Mouse (Mus musculus) limb, embryonic 15.5 days (tissue): Measurements from ENCODE around the gene Adamtsl3. TPM values are rescaled to one million over a fixed set of nuclear protein-coding genes. Genes with fewer than 3 reads are reported as not detected.
A peak's percentile ranks its signal among the peaks of the same experiment; 100 is the strongest.

ENCODE experiments used
- ATAC-seq: fragments of 200-750 bp; cut with Nextera tagmentation; 2 replicates; pipeline ENCODE4 v1.8.0; 2017; ENCODE audit warnings: low read depth, moderate TSS enrichment; ENCODE audit not compliant: insufficient number of reproducible peaks, low FRiP score, low TSS enrichment
- H3K27ac ChIP-seq: fragments of 300-500 bp; sonication (generic); 2 replicates; pipeline ENCODE4 v1.5.1; 2015; ENCODE audit warnings: moderate library complexity, mild to moderate bottlenecking, inconsistent platforms
- H3K27me3 ChIP-seq: fragments of 300-500 bp; sonication (generic); 2 replicates; pipeline ENCODE4 v1.6.1; 2015; ENCODE audit warnings: inconsistent platforms
- H3K36me3 ChIP-seq: fragments of 300-500 bp; sonication (generic); 2 replicates; pipeline ENCODE4 v1.6.1; 2015; ENCODE audit warnings: inconsistent platforms
- H3K4me1 ChIP-seq: fragments of 300-500 bp; sonication (generic); 2 replicates; pipeline ENCODE4 v1.6.1; 2015; ENCODE audit warnings: inconsistent platforms
- H3K4me2 ChIP-seq: fragments of 300-500 bp; sonication (generic); 2 replicates; pipeline ENCODE4 v1.6.1; 2015; ENCODE audit warnings: mild to moderate bottlenecking, inconsistent platforms
- H3K4me3 ChIP-seq: fragments of 300-500 bp; sonication (generic); 2 replicates; pipeline ENCODE4 v1.5.1; 2015; ENCODE audit warnings: mild to moderate bottlenecking, inconsistent platforms
- H3K9ac ChIP-seq: fragments of 300-500 bp; sonication (generic); 2 replicates; pipeline ENCODE4 v1.6.1; 2015; ENCODE audit warnings: inconsistent platforms
- H3K9me3 ChIP-seq: fragments of 300-500 bp; sonication (generic); 2 replicates; pipeline ENCODE4 v1.6.1; 2016; ENCODE audit warnings: inconsistent platforms
- WGBS: fragments of 180-500 bp; shearing (Covaris S2); methylation state at CpG from one replicate; pipeline ENCODE4 v1.1.7; 2015; 5-methylcytosine and 5-hydroxymethylcytosine counted together
- polyA plus RNA-seq: library from polyadenylated mRNA; unstranded; fragments of >200 nt; fragmentation: Nextera tagmentation; extraction: Ambion mirVana; gene quantifications from 2 replicates; pipeline ENCODE4 v1.2.1, GENCODE M21; 2015

The Adamtsl3 gene
- polyA plus RNA-seq, 1 experiment from 2014 or later, result 7.5 TPM

DNA sequence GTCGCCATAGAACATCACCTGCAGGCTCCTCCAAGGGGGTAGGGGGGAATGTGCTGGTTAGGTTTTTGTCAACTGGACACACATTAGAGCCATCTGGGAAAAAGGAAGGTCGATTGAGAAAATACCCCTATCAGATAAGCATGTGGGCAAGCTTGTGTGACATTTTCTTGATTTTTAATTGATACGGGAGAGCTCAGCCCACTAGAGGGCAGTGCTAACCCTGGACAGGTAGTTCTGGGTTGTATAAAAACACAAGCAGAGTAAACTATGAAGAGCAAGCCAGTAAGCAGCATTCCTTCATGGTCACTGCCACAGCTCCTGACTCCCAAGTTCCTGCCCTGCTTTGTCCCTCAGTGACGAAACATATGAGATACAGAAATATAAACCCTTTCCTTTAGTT lies 197.7 kb downstream of the Adamtsl3 start:
- ATAC-seq, result no peak

DNA sequence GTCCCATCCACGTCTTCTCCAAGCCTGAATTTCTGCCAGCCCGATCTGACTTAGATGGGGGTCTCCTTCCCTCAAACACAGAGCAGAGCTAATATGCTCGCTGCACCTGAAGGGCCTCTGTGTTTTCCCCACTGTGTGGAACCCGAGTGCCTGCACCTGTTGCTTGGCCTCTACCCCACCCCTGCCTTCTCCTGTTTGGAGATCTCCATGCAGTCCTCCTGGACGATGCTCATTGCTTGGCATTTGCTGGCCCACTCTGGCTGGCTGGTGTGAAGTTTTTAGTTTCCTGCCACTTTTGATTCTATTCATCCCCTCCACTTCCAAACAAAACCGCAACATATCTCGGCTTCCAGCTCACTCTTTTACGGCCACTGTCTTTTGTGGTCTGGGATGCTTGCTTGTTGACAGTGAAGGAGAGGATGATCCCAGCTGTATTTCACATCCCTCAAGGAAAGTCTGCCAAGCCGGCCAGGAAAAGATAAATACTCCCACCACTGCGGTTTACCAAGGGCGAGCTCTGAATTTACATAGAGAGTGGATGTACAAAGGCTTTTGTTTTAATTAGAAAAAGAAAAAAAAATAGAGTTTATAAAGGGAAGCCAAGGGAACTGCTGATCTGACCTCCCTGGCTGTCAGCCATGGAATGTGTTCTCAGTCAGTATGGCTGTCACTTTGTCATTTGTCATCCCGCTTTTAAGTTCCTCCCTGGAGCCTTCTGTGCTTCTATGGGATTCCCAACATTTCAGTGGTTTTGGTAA lies 198.4 kb downstream of the Adamtsl3 start:
- 71% methylated on average over 12 of the region's 12 CpGs for WGBS
- no peak overlapping the region for H3K4me3 ChIP-seq
- no peaks in the 10 kb centered on the region for H3K4me1 ChIP-seq
- H3K36me3 ChIP-seq, result no peaks in the 10 kb centered on the region
- no peaks in the 10 kb centered on the region for H3K9me3 ChIP-seq
- H3K9ac ChIP-seq, result no peak overlapping the region
- ATAC-seq, result no peak
- H3K27ac ChIP-seq, result no peak overlapping the region
- no peaks in the 10 kb centered on the region for H3K27me3 ChIP-seq
- H3K4me2 ChIP-seq, result no peak overlapping the region

More for the DNA sequence above, 197.7 kb downstream of the Adamtsl3 start:
- no peak overlapping the region for H3K4me2 ChIP-seq
- no peaks in the 10 kb centered on the region for H3K4me1 ChIP-seq
- H3K9ac ChIP-seq, result no peak overlapping the region
- H3K4me3 ChIP-seq, result no peak overlapping the region
- no peaks in the 10 kb centered on the region for H3K27me3 ChIP-seq
- WGBS, result 72% methylated on average over 4 of the region's 4 CpGs
- no peak overlapping the region for H3K27ac ChIP-seq
- no peaks in the 10 kb centered on the region for H3K36me3 ChIP-seq
- H3K9me3 ChIP-seq, result no peaks in the 10 kb centered on the region

DNA sequence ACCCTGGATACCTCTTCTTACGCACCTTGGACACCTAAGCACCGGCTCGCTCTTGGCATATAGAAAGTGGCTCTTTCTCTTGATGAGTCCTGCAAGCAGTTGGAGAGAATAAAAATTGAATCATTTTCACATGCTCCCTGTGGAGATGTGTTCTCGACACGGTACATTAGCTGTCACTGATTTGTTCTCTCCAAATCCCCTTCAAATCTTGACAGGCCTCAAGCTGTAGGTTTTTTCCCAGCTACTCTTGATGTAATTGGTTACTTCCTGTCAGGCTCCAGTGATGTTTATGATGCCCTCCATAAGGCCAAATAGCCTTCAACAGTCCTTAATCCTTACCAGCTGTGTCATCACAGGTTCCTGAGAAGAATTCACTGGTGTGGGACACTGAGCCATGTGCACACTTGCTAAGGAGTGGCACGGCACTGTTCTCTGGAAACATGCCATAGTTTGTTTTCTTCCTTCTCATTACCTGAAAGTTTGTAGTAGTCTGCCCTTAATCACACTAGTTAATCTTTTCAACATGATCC lies 209.0 kb downstream of the Adamtsl3 start:
- no peak overlapping the region for H3K27ac ChIP-seq
- no peak overlapping the region for H3K4me3 ChIP-seq
- no peaks in the 10 kb centered on the region for H3K4me1 ChIP-seq
- ATAC-seq, result no peak
- no peak overlapping the region for H3K4me2 ChIP-seq
- no peak overlapping the region for H3K9ac ChIP-seq
- H3K27me3 ChIP-seq, result no peaks in the 10 kb centered on the region
- peaks cover 4% of the 10 kb centered on the region; the same call in 1 of the 2 replicates for H3K36me3 ChIP-seq
- WGBS, result 51% methylated on average over 6 of the region's 6 CpGs
- H3K9me3 ChIP-seq, result no peaks in the 10 kb centered on the region

DNA sequence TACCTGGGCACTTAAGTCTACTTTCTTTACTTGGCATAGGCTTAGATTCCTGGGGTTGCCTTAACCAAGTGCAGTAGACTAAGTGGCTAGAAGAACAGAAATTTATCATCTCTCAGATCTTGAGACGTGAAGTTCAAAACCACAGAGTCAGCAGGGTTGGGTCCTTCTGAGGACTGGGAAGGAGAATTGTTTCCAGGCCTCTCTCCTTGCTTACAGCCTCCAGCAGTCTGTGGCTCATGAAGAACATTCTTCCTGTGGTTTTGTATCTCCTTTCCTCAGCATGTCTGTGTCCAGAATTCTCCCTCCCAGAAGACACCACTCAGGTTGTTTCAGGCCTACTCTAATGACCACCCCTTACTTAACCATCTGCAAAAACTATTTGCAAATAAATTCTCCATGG lies 216.5 kb downstream of the Adamtsl3 start:
- H3K9me3 ChIP-seq, result no peaks in the 10 kb centered on the region
- H3K4me2 ChIP-seq, result no peak overlapping the region
- H3K9ac ChIP-seq, result no peak overlapping the region
- WGBS, result 76% methylated on average over 1 of the region's 1 CpGs
- no peaks in the 10 kb centered on the region for H3K27me3 ChIP-seq
- H3K36me3 ChIP-seq, result no peaks in the 10 kb centered on the region; the same call in 1 of the 2 replicates
- no peak overlapping the region for H3K27ac ChIP-seq
- no peak for ATAC-seq
- H3K4me3 ChIP-seq, result no peak overlapping the region
- peaks cover 9% of the 10 kb centered on the region for H3K4me1 ChIP-seq

DNA sequence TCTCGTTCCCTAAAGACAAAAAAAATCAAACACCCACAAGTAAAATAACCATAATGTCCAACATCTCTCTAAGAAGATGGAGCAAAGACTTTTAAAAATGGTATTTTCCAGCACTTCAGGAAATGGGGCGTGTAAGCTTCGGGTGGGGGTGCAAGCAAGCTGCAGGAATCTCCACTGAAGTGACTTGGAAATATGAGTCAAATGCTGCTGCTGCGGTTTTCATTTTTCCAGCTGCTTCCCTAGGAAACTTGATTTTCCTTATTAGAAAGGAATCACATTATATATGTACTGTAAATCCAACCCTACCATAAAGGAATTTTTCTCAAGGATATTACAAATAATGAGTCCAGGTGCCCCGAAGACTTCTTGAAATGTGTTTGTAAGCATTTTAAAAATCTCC lies 220.3 kb downstream of the Adamtsl3 start:
- Histone ChIP-seq H3K27me3 (no peaks in the 10 kb centered on the region), H3K27ac (no peak overlapping the region), H3K4me1 (peaks cover 11% of the 10 kb centered on the region), H3K4me3 (no peak overlapping the region), H3K9ac (no peak overlapping the region), H3K9me3 (no peaks in the 10 kb centered on the region), H3K36me3 (no peaks in the 10 kb centered on the region), H3K4me2 (no peak overlapping the region)
- no peak for ATAC-seq
- WGBS, result 37% methylated on average over 5 of the region's 5 CpGs

- Histone ChIP-seq H3K4me1 (peaks cover 11% of the 10 kb centered on the region), H3K4me3 (no peak overlapping the region), H3K36me3 (no peaks in the 10 kb centered on the region), H3K9me3 (no peaks in the 10 kb centered on the region), H3K27ac (no peak overlapping the region), H3K4me2 (no peak overlapping the region), H3K9ac (no peak overlapping the region), H3K27me3 (no peaks in the 10 kb centered on the region)
- no peak for ATAC-seq
- WGBS, result 78% methylated on average over 10 of the region's 10 CpGs
These were observed 220.9 kb downstream of the Adamtsl3 start for GRCm38 (mm10) chr7:82556417-82556816.

DNA sequence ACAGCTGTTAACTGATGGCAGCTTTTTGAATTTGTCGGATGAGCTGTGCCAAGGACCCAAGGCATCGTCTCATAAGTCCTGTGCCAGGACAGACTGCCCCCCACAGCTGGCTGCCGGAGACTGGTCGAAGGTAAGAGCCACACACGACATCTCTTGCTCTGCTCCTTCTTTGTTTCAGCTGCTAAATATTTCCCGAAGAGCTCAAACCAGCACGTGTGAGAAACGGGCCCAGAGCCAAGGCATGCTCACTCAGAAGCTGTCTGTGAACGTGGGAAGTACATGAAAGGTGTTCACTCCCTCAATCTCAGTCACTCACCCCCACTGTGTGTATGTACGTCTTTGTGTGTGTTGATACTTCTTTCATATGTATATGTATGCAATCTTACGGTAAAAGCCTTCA lies 221.6 kb downstream of the Adamtsl3 start:
- no peak for ATAC-seq
- Histone ChIP-seq H3K27me3 (no peaks in the 10 kb centered on the region), H3K27ac (no peak overlapping the region), H3K4me3 (no peak overlapping the region), H3K9ac (no peak overlapping the region), H3K4me2 (no peak overlapping the region), H3K36me3 (no peaks in the 10 kb centered on the region), H3K9me3 (no peaks in the 10 kb centered on the region), H3K4me1 (peaks cover 11% of the 10 kb centered on the region)
- WGBS, result 54% methylated on average over 11 of the region's 11 CpGs

DNA sequence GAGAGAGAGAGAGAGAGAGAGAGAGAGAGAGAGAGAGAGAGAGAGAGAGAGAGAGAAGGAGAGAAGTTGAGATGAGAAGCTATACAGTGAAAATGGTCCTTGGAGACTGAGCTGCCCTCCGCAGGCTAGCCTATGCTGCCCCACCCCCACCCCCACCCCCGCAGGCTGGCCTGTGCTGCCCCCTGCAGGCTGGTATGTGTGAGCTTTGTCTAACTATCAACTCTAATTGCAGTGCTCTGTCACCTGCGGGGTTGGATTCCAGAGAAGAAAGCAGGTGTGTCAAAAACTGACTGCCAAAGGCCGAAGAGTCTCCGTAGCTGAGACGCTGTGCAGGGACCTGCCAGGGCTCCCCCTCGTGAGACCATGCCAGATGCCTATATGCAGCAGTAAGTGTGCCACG lies 231.2 kb downstream of the Adamtsl3 start:
- Histone ChIP-seq H3K36me3 (no peaks in the 10 kb centered on the region), H3K27ac (no peak overlapping the region), H3K4me3 (no peak overlapping the region), H3K4me2 (no peak overlapping the region), H3K4me1 (no peaks in the 10 kb centered on the region), H3K27me3 (no peaks in the 10 kb centered on the region), H3K9ac (no peak overlapping the region), H3K9me3 (no peaks in the 10 kb centered on the region)
- WGBS, result 27% methylated on average over 8 of the region's 8 CpGs
- ATAC-seq, result no peak

- Histone ChIP-seq H3K9me3 (no peaks in the 10 kb centered on the region), H3K27me3 (no peaks in the 10 kb centered on the region), H3K4me1 (no peaks in the 10 kb centered on the region), H3K36me3 (no peaks in the 10 kb centered on the region), H3K4me2 (no peak overlapping the region), H3K9ac (no peak overlapping the region), H3K27ac (no peak overlapping the region), H3K4me3 (no peak overlapping the region)
- 88% methylated on average over 3 of the region's 3 CpGs for WGBS
- no peak for ATAC-seq
These were observed 232.3 kb downstream of the Adamtsl3 start for GRCm38 (mm10) chr7:82567811-82568210.

DNA sequence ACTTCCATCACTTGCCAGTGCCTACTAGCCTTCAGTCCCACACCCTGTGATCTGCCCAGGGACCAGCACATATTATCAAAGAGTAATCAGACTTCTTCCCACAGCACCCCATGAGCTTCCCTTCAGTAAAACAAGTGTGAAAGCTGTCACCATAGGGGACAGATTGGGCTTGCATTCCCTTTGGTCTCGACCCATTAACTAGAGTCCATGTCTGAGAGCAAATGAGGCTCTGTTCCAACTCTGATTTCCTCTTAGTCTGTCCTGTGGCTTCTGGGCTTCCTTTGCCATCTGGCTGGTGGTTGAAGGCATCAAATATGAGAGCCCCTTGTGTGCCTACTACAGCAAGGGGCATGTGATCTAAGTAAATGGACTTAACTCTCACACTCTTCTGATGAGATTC lies 237.5 kb downstream of the Adamtsl3 start:
- no peak for ATAC-seq
- no peak overlapping the region for H3K4me3 ChIP-seq

GRCm38 (mm10) chr7:82580007-82580406 lies 244.5 kb downstream of the Adamtsl3 start:
- no peak overlapping the region for H3K4me3 ChIP-seq
- H3K4me2 ChIP-seq, result no peak overlapping the region
- ATAC-seq, result 0 out of 2 replicates have a peak, but pooled peaks have one; percentile 35
- no peaks in the 10 kb centered on the region for H3K27me3 ChIP-seq
- H3K27ac ChIP-seq, result no peak overlapping the region
- H3K9me3 ChIP-seq, result no peaks in the 10 kb centered on the region
- 56% methylated on average over 3 of the region's 3 CpGs for WGBS
- no peak overlapping the region for H3K9ac ChIP-seq
- 0 out of 2 replicates have a peak, but pooled peaks cover 3% of the 10 kb centered on the region for H3K4me1 ChIP-seq
- H3K36me3 ChIP-seq, result peaks cover 5% of the 10 kb centered on the region; the same call in 1 of the 2 replicates

More for the DNA sequence above, 237.5 kb downstream of the Adamtsl3 start:
- H3K36me3 ChIP-seq, result peaks cover 7% of the 10 kb centered on the region; the same call in 1 of the 2 replicates
- H3K9ac ChIP-seq, result no peak overlapping the region
- H3K27me3 ChIP-seq, result no peaks in the 10 kb centered on the region
- H3K27ac ChIP-seq, result no peak overlapping the region
- no peak overlapping the region for H3K4me2 ChIP-seq
- H3K9me3 ChIP-seq, result no peaks in the 10 kb centered on the region
- H3K4me1 ChIP-seq, result no peaks in the 10 kb centered on the region
- 38% methylated on average over 1 of the region's 1 CpGs for WGBS

DNA sequence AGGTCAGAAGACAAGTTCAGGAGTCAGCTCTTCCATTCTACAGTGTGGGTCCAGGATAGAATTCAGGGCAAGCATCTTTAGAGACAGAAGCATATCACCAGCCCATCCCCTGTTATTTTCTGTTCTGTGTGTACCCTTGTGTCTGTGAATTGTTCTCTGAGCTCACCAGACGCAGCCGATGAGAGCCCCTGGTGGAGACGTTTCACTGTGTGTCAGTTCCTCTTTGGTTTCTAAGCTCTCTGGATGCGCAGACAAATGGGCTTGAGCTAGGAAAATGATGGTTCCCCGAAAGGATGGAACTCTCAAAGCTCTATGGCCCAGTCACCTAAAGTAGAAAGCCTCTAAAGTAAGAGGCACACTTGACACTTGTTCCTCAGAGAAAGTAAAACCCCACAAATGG lies 246.3 kb downstream of the Adamtsl3 start:
- ATAC-seq, result no peak
- Histone ChIP-seq H3K27ac (no peak overlapping the region), H3K9me3 (no peaks in the 10 kb centered on the region), H3K9ac (no peak overlapping the region), H3K4me3 (no peak overlapping the region), H3K4me1 (0 out of 2 replicates have a peak, but pooled peaks cover 3% of the 10 kb centered on the region), H3K27me3 (no peaks in the 10 kb centered on the region), H3K4me2 (no peak overlapping the region), H3K36me3 (peaks cover 4% of the 10 kb centered on the region; the same call in 1 of the 2 replicates)
- WGBS, result 68% methylated on average over 5 of the region's 5 CpGs
